Mouse (Mus musculus): ENCODE results near the gene Sf3b5. TPM values are rescaled to one million over a fixed set of nuclear protein-coding genes. Genes with fewer than 3 reads are reported as not detected.

The Sf3b5 gene
- polyA plus RNA-seq (2015; fragmentation: Nextera tagmentation; extraction: Ambion mirVana): 31.3 and 33.4 TPM in 2 replicates

GRCm38 (mm10) chr10:13005043-13005442 lies at the start of gene Sf3b5:
Sf3b5 (plus strand) TSS chr10:13005343.
- H3K9ac ChIP-seq (ENCODE audit: low read length): no peak within 1 kb of the TSS
- no peaks in the 10 kb centered on the region for H3K27me3 ChIP-seq (ENCODE audit: control insufficient read depth, insufficient read depth, low read length)
- H3K4me2 ChIP-seq (ENCODE audit: low read depth, low read length): no peak within 1 kb of the TSS
- ATAC-seq (ENCODE audit: insufficient read depth, low FRiP score): no peak
- WGBS: 82% methylated on average over 3 of the region's 3 CpGs
- no peak within 1 kb of the TSS for H3K27ac ChIP-seq (ENCODE audit: low read length)
- no peaks in the 10 kb centered on the region for H3K36me3 ChIP-seq (ENCODE audit: control insufficient read depth, insufficient read depth, low read length)
- no peaks in the 10 kb centered on the region for H3K9me3 ChIP-seq (replicated peaks; ENCODE audit: control insufficient read depth, low read length)
- H3K4me3 ChIP-seq (replicated peaks; ENCODE audit: low read length): no peak within 1 kb of the TSS
- H3K4me1 ChIP-seq (ENCODE audit: control insufficient read depth, insufficient read depth, low read length): peaks cover 10% of the 10 kb centered on the region

- no peak overlapping the region for H3K4me3 ChIP-seq (replicated peaks; ENCODE audit: low read length)
- H3K4me1 ChIP-seq (ENCODE audit: control insufficient read depth, insufficient read depth, low read length): no peaks in the 10 kb centered on the region
- H3K27ac ChIP-seq (ENCODE audit: low read length): no peak overlapping the region
- H3K9me3 ChIP-seq (replicated peaks; ENCODE audit: control insufficient read depth, low read length): no peaks in the 10 kb centered on the region
- H3K9ac ChIP-seq (ENCODE audit: low read length): no peak overlapping the region
- 29% methylated on average over 1 of the region's 1 CpGs for WGBS
- no peaks in the 10 kb centered on the region for H3K27me3 ChIP-seq (ENCODE audit: control insufficient read depth, insufficient read depth, low read length)
- H3K36me3 ChIP-seq (ENCODE audit: control insufficient read depth, insufficient read depth, low read length): no peaks in the 10 kb centered on the region
- H3K4me2 ChIP-seq (ENCODE audit: low read depth, low read length): no peak overlapping the region
- no peak for ATAC-seq (ENCODE audit: insufficient read depth, low FRiP score)
Observed at GRCm38 (mm10) chr10:12955831-12956230, 49.3 kb upstream of the Sf3b5 start.

- no peak overlapping the region for H3K4me3 ChIP-seq (replicated peaks; ENCODE audit: low read length)
- H3K9me3 ChIP-seq (replicated peaks; ENCODE audit: control insufficient read depth, low read length): no peaks in the 10 kb centered on the region
- H3K27me3 ChIP-seq (ENCODE audit: control insufficient read depth, insufficient read depth, low read length): no peaks in the 10 kb centered on the region
- ATAC-seq (ENCODE audit: insufficient read depth, low FRiP score): no peak
- no peak overlapping the region for H3K27ac ChIP-seq (ENCODE audit: low read length)
- WGBS: 74% methylated on average over 4 of the region's 4 CpGs
- H3K36me3 ChIP-seq (ENCODE audit: control insufficient read depth, insufficient read depth, low read length): no peaks in the 10 kb centered on the region
- no peaks in the 10 kb centered on the region for H3K4me1 ChIP-seq (ENCODE audit: control insufficient read depth, insufficient read depth, low read length)
- no peak overlapping the region for H3K9ac ChIP-seq (ENCODE audit: low read length)
- H3K4me2 ChIP-seq (ENCODE audit: low read depth, low read length): no peak overlapping the region
Observed at GRCm38 (mm10) chr10:12957271-12957670, 47.9 kb upstream of the Sf3b5 start.

GRCm38 (mm10) chr10:12961546-12961945 lies 43.6 kb upstream of the Sf3b5 start:
- Histone ChIP-seq H3K9ac (ENCODE audit: low read length) (no peak overlapping the region), H3K9me3 (replicated peaks; ENCODE audit: control insufficient read depth, low read length) (no peaks in the 10 kb centered on the region), H3K36me3 (ENCODE audit: control insufficient read depth, insufficient read depth, low read length) (no peaks in the 10 kb centered on the region), H3K4me3 (replicated peaks; ENCODE audit: low read length) (no peak overlapping the region), H3K27me3 (ENCODE audit: control insufficient read depth, insufficient read depth, low read length) (no peaks in the 10 kb centered on the region), H3K27ac (ENCODE audit: low read length) (no peak overlapping the region), H3K4me2 (ENCODE audit: low read depth, low read length) (no peak overlapping the region), H3K4me1 (ENCODE audit: control insufficient read depth, insufficient read depth, low read length) (0 out of 2 replicates have a peak, but pooled peaks cover 5% of the 10 kb centered on the region)
- no peak for ATAC-seq (ENCODE audit: insufficient read depth, low FRiP score)
- 73% methylated on average over 8 of the region's 8 CpGs for WGBS

GRCm38 (mm10) chr10:12962238-12962637 lies 42.9 kb upstream of the Sf3b5 start:
- 0 out of 2 replicates have a peak, but pooled peaks cover 5% of the 10 kb centered on the region for H3K4me1 ChIP-seq (ENCODE audit: control insufficient read depth, insufficient read depth, low read length)
- H3K27ac ChIP-seq (ENCODE audit: low read length): no peak overlapping the region
- no peak overlapping the region for H3K4me3 ChIP-seq (replicated peaks; ENCODE audit: low read length)
- no peaks in the 10 kb centered on the region for H3K36me3 ChIP-seq (ENCODE audit: control insufficient read depth, insufficient read depth, low read length)
- H3K4me2 ChIP-seq (ENCODE audit: low read depth, low read length): 0 out of 2 replicates have a peak overlapping the region, but pooled peaks have one; percentile 77
- no peaks in the 10 kb centered on the region for H3K27me3 ChIP-seq (ENCODE audit: control insufficient read depth, insufficient read depth, low read length)
- no peak overlapping the region for H3K9ac ChIP-seq (ENCODE audit: low read length)
- no peaks in the 10 kb centered on the region for H3K9me3 ChIP-seq (replicated peaks; ENCODE audit: control insufficient read depth, low read length)
- ATAC-seq (ENCODE audit: insufficient read depth, low FRiP score): no peak

- H3K27me3 ChIP-seq (ENCODE audit: control insufficient read depth, insufficient read depth, low read length): no peaks in the 10 kb centered on the region
- H3K4me2 ChIP-seq (ENCODE audit: low read depth, low read length): peak overlapping the region; percentile 77
- 0 out of 2 replicates have a peak, but pooled peaks have one; percentile 34 for ATAC-seq (ENCODE audit: insufficient read depth, low FRiP score)
- H3K27ac ChIP-seq (ENCODE audit: low read length): peak overlapping the region; percentile 54
- H3K9me3 ChIP-seq (replicated peaks; ENCODE audit: control insufficient read depth, low read length): no peaks in the 10 kb centered on the region
- peak overlapping the region; percentile 72 for H3K9ac ChIP-seq (ENCODE audit: low read length)
- H3K36me3 ChIP-seq (ENCODE audit: control insufficient read depth, insufficient read depth, low read length): no peaks in the 10 kb centered on the region
- peak overlapping the region; percentile 70 for H3K4me3 ChIP-seq (replicated peaks; ENCODE audit: low read length)
- 6% methylated on average over 29 of the region's 29 CpGs for WGBS
- 0 out of 2 replicates have a peak, but pooled peaks cover 5% of the 10 kb centered on the region for H3K4me1 ChIP-seq (ENCODE audit: control insufficient read depth, insufficient read depth, low read length)
Observed at GRCm38 (mm10) chr10:12963362-12964147, 41.6 kb upstream of the Sf3b5 start.

GRCm38 (mm10) chr10:12964151-12965075 lies 40.7 kb upstream of the Sf3b5 start, which contains the start of gene Stx11:
Stx11 (minus strand) TSS chr10:12964298.
- H3K4me3 ChIP-seq (replicated peaks; ENCODE audit: low read length): peak within 1 kb of the TSS; percentile 70
- H3K27ac ChIP-seq (ENCODE audit: low read length): peak within 1 kb of the TSS; percentile 54
- 3% methylated on average over 54 of the region's 56 CpGs for WGBS
- ATAC-seq (ENCODE audit: insufficient read depth, low FRiP score): peak; percentile 94
- no peaks in the 10 kb centered on the region for H3K36me3 ChIP-seq (ENCODE audit: control insufficient read depth, insufficient read depth, low read length)
- H3K4me2 ChIP-seq (ENCODE audit: low read depth, low read length): peak within 1 kb of the TSS; percentile 77
- no peaks in the 10 kb centered on the region for H3K27me3 ChIP-seq (ENCODE audit: control insufficient read depth, insufficient read depth, low read length)
- H3K9ac ChIP-seq (ENCODE audit: low read length): peak within 1 kb of the TSS; percentile 72
- 0 out of 2 replicates have a peak, but pooled peaks cover 5% of the 10 kb centered on the region for H3K4me1 ChIP-seq (ENCODE audit: control insufficient read depth, insufficient read depth, low read length)
- H3K9me3 ChIP-seq (replicated peaks; ENCODE audit: control insufficient read depth, low read length): no peaks in the 10 kb centered on the region

GRCm38 (mm10) chr10:12965669-12966180 lies 39.4 kb upstream of the Sf3b5 start:
- Histone ChIP-seq H3K4me3 (replicated peaks; ENCODE audit: low read length) (no peak overlapping the region), H3K4me2 (ENCODE audit: low read depth, low read length) (no peak overlapping the region), H3K9me3 (replicated peaks; ENCODE audit: control insufficient read depth, low read length) (no peaks in the 10 kb centered on the region), H3K4me1 (ENCODE audit: control insufficient read depth, insufficient read depth, low read length) (0 out of 2 replicates have a peak, but pooled peaks cover 5% of the 10 kb centered on the region), H3K36me3 (ENCODE audit: control insufficient read depth, insufficient read depth, low read length) (no peaks in the 10 kb centered on the region), H3K27ac (ENCODE audit: low read length) (no peak overlapping the region), H3K9ac (ENCODE audit: low read length) (no peak overlapping the region), H3K27me3 (ENCODE audit: control insufficient read depth, insufficient read depth, low read length) (no peaks in the 10 kb centered on the region)
- WGBS: 62% methylated on average over 5 of the region's 5 CpGs
- ATAC-seq (ENCODE audit: insufficient read depth, low FRiP score): no peak

Measured in stomach, embryonic 16.5 days (tissue).